Mouse (Mus musculus): ENCODE results near the gene Btbd9.
"Not testable (repeated sequence)": the region's sequence is repeated elsewhere in the genome, so short reads cannot be mapped to it uniquely, and the experiment has no call there.

Gene Btbd9

GRCm38 (mm10) chr17:30563484-30564075, 12.7 kb downstream of the Btbd9 start:
- no peak for ATAC-seq (ENCODE audit: insufficient number of reproducible peaks, low FRiP score, low TSS enrichment)

GRCm38 (mm10) chr17:30562770-30563169, 13.5 kb downstream of the Btbd9 start:
- ATAC-seq (ENCODE audit: insufficient number of reproducible peaks, low FRiP score, low TSS enrichment) = no peak

GRCm38 (mm10) chr17:30559536-30559935, 16.8 kb downstream of the Btbd9 start:
- ATAC-seq (ENCODE audit: insufficient number of reproducible peaks, low FRiP score, low TSS enrichment) = no peak

- ATAC-seq (ENCODE audit: insufficient number of reproducible peaks, low FRiP score, low TSS enrichment) = no peak
Observed at GRCm38 (mm10) chr17:30558623-30559022, 17.7 kb downstream of the Btbd9 start.

- no peak for ATAC-seq (ENCODE audit: insufficient number of reproducible peaks, low FRiP score, low TSS enrichment)
Observed at GRCm38 (mm10) chr17:30556512-30556911, 19.8 kb downstream of the Btbd9 start.

GRCm38 (mm10) chr17:30553027-30553937, 23.0 kb downstream of the Btbd9 start:
- ATAC-seq (ENCODE audit: insufficient number of reproducible peaks, low FRiP score, low TSS enrichment) = no peak

GRCm38 (mm10) chr17:30550774-30551107, 25.5 kb downstream of the Btbd9 start:
- ATAC-seq (ENCODE audit: insufficient number of reproducible peaks, low FRiP score, low TSS enrichment) = no peak

GRCm38 (mm10) chr17:30549899-30550773, 26.2 kb downstream of the Btbd9 start:
- no peak for ATAC-seq (ENCODE audit: insufficient number of reproducible peaks, low FRiP score, low TSS enrichment)

GRCm38 (mm10) chr17:30539098-30539497, 37.2 kb downstream of the Btbd9 start:
- ATAC-seq (ENCODE audit: insufficient number of reproducible peaks, low FRiP score, low TSS enrichment) = no peak; the same call in 1 of the 2 replicates

GRCm38 (mm10) chr17:30536651-30537050, 39.6 kb downstream of the Btbd9 start:
- ATAC-seq (ENCODE audit: insufficient number of reproducible peaks, low FRiP score, low TSS enrichment) = no peak

- no peak for ATAC-seq (ENCODE audit: insufficient number of reproducible peaks, low FRiP score, low TSS enrichment)
Observed at GRCm38 (mm10) chr17:30533098-30533497, 43.2 kb downstream of the Btbd9 start.

- no peak for ATAC-seq (ENCODE audit: insufficient number of reproducible peaks, low FRiP score, low TSS enrichment)
Observed at GRCm38 (mm10) chr17:30530542-30530940, 45.7 kb downstream of the Btbd9 start.

- no peak for ATAC-seq (ENCODE audit: insufficient number of reproducible peaks, low FRiP score, low TSS enrichment)
Observed at GRCm38 (mm10) chr17:30529632-30530541, 46.4 kb downstream of the Btbd9 start.

- no peak for ATAC-seq (ENCODE audit: insufficient number of reproducible peaks, low FRiP score, low TSS enrichment)
Observed at GRCm38 (mm10) chr17:30525405-30526295, 50.6 kb downstream of the Btbd9 start.

GRCm38 (mm10) chr17:30524451-30524850, 51.8 kb downstream of the Btbd9 start:
- peak; percentile 95 for ATAC-seq (ENCODE audit: insufficient number of reproducible peaks, low FRiP score, low TSS enrichment)

GRCm38 (mm10) chr17:30523783-30524182, 52.5 kb downstream of the Btbd9 start:
- ATAC-seq (ENCODE audit: insufficient number of reproducible peaks, low FRiP score, low TSS enrichment) = no peak

- ATAC-seq (ENCODE audit: insufficient number of reproducible peaks, low FRiP score, low TSS enrichment) = no peak
Observed at GRCm38 (mm10) chr17:30522406-30523078, 53.7 kb downstream of the Btbd9 start.

GRCm38 (mm10) chr17:30519172-30519512, 57.1 kb downstream of the Btbd9 start:
- ATAC-seq (ENCODE audit: insufficient number of reproducible peaks, low FRiP score, low TSS enrichment) = not testable (repeated sequence)
